In genomic region chr6:88930049-88930448, GRCm38 (mm10) we compare ENCODE assay signal across 16 mouse cellular contexts. TPM values are rescaled to one million over a fixed set of nuclear protein-coding genes. Genes with fewer than 3 reads are reported as not detected.
DNase-seq lines count a peak whose midpoint lies in the region; ATAC-seq and TF ChIP-seq lines count a peak whose summit lies in the region.
"Had no signal": no experiment of that assay in that cellular context is flagged by ENCODE, and none has a peak within 500 bp of the region (broad histone marks: within the 10 kb centered on the region; RNA-seq: fewer than 3 reads in every experiment).

No protein-coding gene starts in this region.

- TF ChIP-seq CTCF in lung, adult 2 months (IDR thresholded peaks at IDR 0.05; ENCODE audit: insufficient read depth, low read length), result no peak

- H3K27me3 ChIP-seq in forebrain, embryonic 11.5 days (ENCODE audit: control insufficient read depth, insufficient read depth, low read length), result peaks cover under 1% of the 10 kb centered on the region
- H3K27me3 ChIP-seq in forebrain, embryonic 16.5 days (replicated peaks; ENCODE audit: control insufficient read depth, insufficient read depth, low read length), result peaks cover 3% of the 10 kb centered on the region; the same call in 1 of the 2 replicates
- H3K27me3 ChIP-seq in neural tube, embryonic 14.5 days (ENCODE audit: control insufficient read depth, insufficient read depth, low read length), result no peaks in the 10 kb centered on the region
- H3K27me3 ChIP-seq: embryonic facial prominence, embryonic 12.5 days; limb, embryonic 15.5 days; Patski had no signal

- WGBS in forebrain, embryonic 11.5 days, result 47% methylated on average over 7 of the region's 7 CpGs
- WGBS in forebrain, embryonic 16.5 days, result 45% methylated on average over 7 of the region's 7 CpGs
- 58% methylated on average over 7 of the region's 7 CpGs for WGBS in lung, adult 2 months
- WGBS in neural tube, embryonic 14.5 days, result 30% methylated on average over 7 of the region's 7 CpGs

- no peak for TF ChIP-seq POLR2A in lung, adult 2 months (IDR thresholded peaks at IDR 0.05; ENCODE audit: borderline replicate concordance, extremely low read depth, low read depth, low read length)

- no peaks in the 10 kb centered on the region for H3K9me3 ChIP-seq in forebrain, embryonic 11.5 days (ENCODE audit: control insufficient read depth, low read length)
- H3K9me3 ChIP-seq in forebrain, embryonic 16.5 days (ENCODE audit: control insufficient read depth, low read length), result no peaks in the 10 kb centered on the region
- no peaks in the 10 kb centered on the region for H3K9me3 ChIP-seq in neural tube, embryonic 14.5 days (ENCODE audit: control insufficient read depth, low read length)
- H3K9me3 ChIP-seq: embryonic facial prominence, embryonic 12.5 days; limb, embryonic 15.5 days had no signal

- H3K9ac ChIP-seq in forebrain, embryonic 11.5 days (ENCODE audit: low read length), result 0 out of 2 replicates have a peak overlapping the region, but pooled peaks have one; percentile 16
- no peak overlapping the region for H3K9ac ChIP-seq in forebrain, embryonic 16.5 days (replicated peaks; ENCODE audit: low read depth, low read length)
- no peak overlapping the region; the same call in 1 of the 2 replicates for H3K9ac ChIP-seq in neural tube, embryonic 14.5 days (replicated peaks; ENCODE audit: low read depth, low read length)
- H3K9ac ChIP-seq: embryonic facial prominence, embryonic 12.5 days; limb, embryonic 15.5 days; lung, embryonic 14.5 days had no signal

- H3K36me3 ChIP-seq in forebrain, embryonic 11.5 days (ENCODE audit: control insufficient read depth, insufficient read depth, low read length), result no peaks in the 10 kb centered on the region
- H3K36me3 ChIP-seq in forebrain, embryonic 16.5 days (ENCODE audit: control insufficient read depth, insufficient read depth), result no peaks in the 10 kb centered on the region
- H3K36me3 ChIP-seq in neural tube, embryonic 14.5 days (ENCODE audit: control insufficient read depth, insufficient read depth, low read length), result no peaks in the 10 kb centered on the region
- H3K36me3 ChIP-seq: embryonic facial prominence, embryonic 12.5 days; limb, embryonic 15.5 days had no signal

- no peak overlapping the region for H3K4me3 ChIP-seq in forebrain, embryonic 11.5 days (ENCODE audit: low read depth, low read length)
- H3K4me3 ChIP-seq in forebrain, embryonic 16.5 days (replicated peaks; ENCODE audit: low read length), result no peak overlapping the region
- H3K4me3 ChIP-seq in lung, adult 2 months (replicated peaks; ENCODE audit: extremely low read depth, low read depth, low read length), result no peak overlapping the region
- no peak overlapping the region for H3K4me3 ChIP-seq in neural tube, embryonic 14.5 days (ENCODE audit: low read depth, low read length)
- H3K4me3 ChIP-seq: embryonic facial prominence, embryonic 12.5 days; gastrocnemius, adult 2 months; heart, adult 2 months; limb, embryonic 15.5 days had no signal

- peak; percentile 47 for DNase-seq in forebrain, embryonic 11.5 days (ENCODE audit: low spot score)
- peak; percentile 28 for DNase-seq in lung, postnatal 14 days
- no peak for DNase-seq in lung, adult 2 months
- DNase-seq in lung, postnatal 25 days (ENCODE audit: low spot score), result peak; percentile 53
- DNase-seq in layer of hippocampus, adult 11-12 months (ENCODE audit: low spot score), result no peak
- DNase-seq: cerebellum, adult 11 months; gastrocnemius, adult 2 months; layer of hippocampus, adult 9-11 months; lung, embryonic 14.5 days; thymus, postnatal 25 days had no signal

- ATAC-seq in forebrain, embryonic 11.5 days (replicated peaks; ENCODE audit: low FRiP score), result no peak
- no peak for ATAC-seq in forebrain, embryonic 16.5 days
- no peak for ATAC-seq in neural tube, embryonic 14.5 days (ENCODE audit: low read depth)
- ATAC-seq: Patski had no signal

- no peak overlapping the region for H3K4me2 ChIP-seq in forebrain, embryonic 11.5 days (ENCODE audit: low read depth, low read length, severe bottlenecking)
- H3K4me2 ChIP-seq in forebrain, embryonic 16.5 days (ENCODE audit: low read length), result no peak overlapping the region
- H3K4me2 ChIP-seq in neural tube, embryonic 14.5 days (ENCODE audit: low read depth, low read length), result no peak overlapping the region
- H3K4me2 ChIP-seq: embryonic facial prominence, embryonic 12.5 days; limb, embryonic 15.5 days; lung, embryonic 14.5 days had no signal

- H3K27ac ChIP-seq in forebrain, embryonic 11.5 days (ENCODE audit: low read depth, low read length), result peak overlapping the region; percentile 73; the same call in 1 of the 2 replicates
- no peak overlapping the region for H3K27ac ChIP-seq in forebrain, embryonic 16.5 days (ENCODE audit: low read length)
- H3K27ac ChIP-seq in neural tube, embryonic 14.5 days (ENCODE audit: low read depth, low read length), result peak overlapping the region; percentile 60
- H3K27ac ChIP-seq: embryonic facial prominence, embryonic 12.5 days; gastrocnemius, adult 2 months; heart, adult 2 months; limb, embryonic 15.5 days had no signal

- peaks cover 27% of the 10 kb centered on the region for H3K4me1 ChIP-seq in forebrain, embryonic 11.5 days (replicated peaks; ENCODE audit: control insufficient read depth, insufficient read depth, low read length)
- peaks cover 16% of the 10 kb centered on the region for H3K4me1 ChIP-seq in forebrain, embryonic 16.5 days (replicated peaks; ENCODE audit: control insufficient read depth, insufficient read depth, low read length)
- H3K4me1 ChIP-seq in lung, adult 2 months (ENCODE audit: control insufficient read depth, insufficient read depth, low read length), result peaks cover 47% of the 10 kb centered on the region
- H3K4me1 ChIP-seq in neural tube, embryonic 14.5 days (ENCODE audit: control insufficient read depth, insufficient read depth, low read length), result peaks cover 21% of the 10 kb centered on the region

RNA-seq across cellular contexts. Expression of gene Tpra1, which starts 28.0 kb away (rescaled TPM):
- polyA plus RNA-seq in forebrain, embryonic 11.5 days (2014; fragmentation: Nextera tagmentation; extraction: Ambion mirVana), result 39.4 and 40.7 TPM in 2 replicates
- polyA plus RNA-seq in forebrain, embryonic 16.5 days (2015; fragmentation: Nextera tagmentation; extraction: Ambion mirVana), result 56.9 and 70.0 TPM in 2 replicates
- 176 and 184 TPM in 2 replicates for polyA plus RNA-seq in lung, adult 2 months (2012; rRNA removed)
- 54.2 and 58.0 TPM in 2 replicates for polyA plus RNA-seq in neural tube, embryonic 14.5 days (2014; fragmentation: Nextera tagmentation; extraction: Ambion mirVana)

RNA-seq across cellular contexts. Expression of gene Mcm2, which starts 31.5 kb away (rescaled TPM):
- polyA plus RNA-seq in forebrain, embryonic 11.5 days (2014; fragmentation: Nextera tagmentation; extraction: Ambion mirVana), result 248 and 259 TPM in 2 replicates
- polyA plus RNA-seq in forebrain, embryonic 16.5 days (2015; fragmentation: Nextera tagmentation; extraction: Ambion mirVana), result 60.2 and 64.6 TPM in 2 replicates
- polyA plus RNA-seq in lung, adult 2 months (2012; rRNA removed), result 11.1 and 12.6 TPM in 2 replicates
- 15.1 and 22.6 TPM in 2 replicates for polyA plus RNA-seq in neural tube, embryonic 14.5 days (2014; fragmentation: Nextera tagmentation; extraction: Ambion mirVana)

RNA-seq across cellular contexts. Expression of gene Podxl2, which starts 55.2 kb away (rescaled TPM):
- polyA plus RNA-seq in forebrain, embryonic 11.5 days (2014; fragmentation: Nextera tagmentation; extraction: Ambion mirVana), result 109 and 115 TPM in 2 replicates
- polyA plus RNA-seq in forebrain, embryonic 16.5 days (2015; fragmentation: Nextera tagmentation; extraction: Ambion mirVana), result 592 and 647 TPM in 2 replicates
- 35.8 and 51.4 TPM in 2 replicates for polyA plus RNA-seq in lung, adult 2 months (2012; rRNA removed)
- 579 and 634 TPM in 2 replicates for polyA plus RNA-seq in neural tube, embryonic 14.5 days (2014; fragmentation: Nextera tagmentation; extraction: Ambion mirVana)

Comparison
In these comparisons a context has a peak if more than half of its experiments do, and no peak if none do; other contexts are left out.
1. DNase-seq: peak in forebrain, embryonic 11.5 days (single experiment), lung, postnatal 14 days (single experiment) and lung, postnatal 25 days (single experiment); none in lung, adult 2 months (single experiment) and layer of hippocampus, adult 11-12 months (single experiment).